Mouse (Mus musculus): ENCODE measurements around the gene Sqstm1. TPM values are rescaled to one million over a fixed set of nuclear protein-coding genes. Genes with fewer than 3 reads are reported as not detected.

Gene Sqstm1
- polyA plus RNA-seq, 1 experiment from 2014 or later: 259 TPM

DNA sequence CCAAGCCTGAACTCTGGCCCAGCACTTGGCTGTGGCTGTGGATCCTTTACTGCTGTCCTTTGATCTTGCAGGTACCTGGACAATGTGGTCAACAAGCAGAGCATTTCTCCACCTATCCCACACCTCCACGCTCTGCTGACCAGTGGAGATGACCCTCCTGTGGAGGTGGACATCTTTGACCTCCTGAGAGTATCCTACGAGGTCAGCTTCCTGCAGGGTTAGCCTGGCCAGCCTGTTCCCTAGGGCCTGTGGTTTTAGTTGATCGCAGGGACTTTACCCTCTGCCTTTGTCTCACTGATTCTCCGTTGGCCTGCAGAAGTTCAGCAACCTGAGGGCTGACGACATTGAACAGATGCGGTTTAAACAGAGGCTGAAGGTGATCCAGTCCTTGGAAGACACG lies 52.3 kb downstream of the Sqstm1 start:
- 90% methylated on average over 7 of the region's 7 CpGs for WGBS
- Histone ChIP-seq H3K9me3 (replicated peaks) (no peaks in the 10 kb centered on the region), H3K4me3 (replicated peaks) (no peak overlapping the region), H3K27ac (no peak overlapping the region), H3K9ac (no peak overlapping the region), H3K4me1 (peaks cover 18% of the 10 kb centered on the region), H3K4me2 (no peak overlapping the region), H3K27me3 (no peaks in the 10 kb centered on the region), H3K36me3 (peaks cover 92% of the 10 kb centered on the region)
- ATAC-seq (replicated peaks; ENCODE audit: low FRiP score): no peak

DNA sequence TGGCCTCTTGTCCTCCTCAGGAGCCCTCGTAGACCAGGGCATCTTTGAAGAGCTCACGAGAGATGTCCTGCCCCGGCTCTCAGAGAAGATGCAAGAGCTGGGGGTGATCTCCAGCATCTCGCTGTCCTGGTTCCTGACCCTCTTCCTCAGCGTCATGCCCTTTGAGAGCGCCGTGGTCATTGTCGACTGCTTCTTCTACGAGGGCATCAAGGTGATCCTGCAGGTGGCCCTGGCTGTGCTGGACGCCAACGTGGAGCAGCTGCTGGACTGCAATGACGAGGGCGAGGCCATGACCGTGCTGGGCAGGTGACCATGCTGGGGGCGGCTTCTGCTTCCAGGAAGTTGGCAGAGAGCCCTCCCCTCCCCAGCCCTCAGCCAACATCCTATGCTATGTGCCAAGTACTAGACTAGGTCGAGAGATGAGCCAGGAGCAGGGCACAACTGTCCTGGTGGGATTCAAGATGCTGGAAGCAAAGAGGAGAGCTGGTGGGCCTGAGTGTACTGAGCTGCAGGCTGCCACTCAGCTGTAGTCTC lies 53.8 kb downstream of the Sqstm1 start:
- 89% methylated on average over 16 of the region's 16 CpGs for WGBS
- H3K36me3 ChIP-seq: peaks cover 98% of the 10 kb centered on the region
- no peak for ATAC-seq (replicated peaks; ENCODE audit: low FRiP score)
- H3K9ac ChIP-seq: no peak overlapping the region
- no peak overlapping the region for H3K27ac ChIP-seq
- no peak overlapping the region for H3K4me3 ChIP-seq (replicated peaks)
- H3K27me3 ChIP-seq: no peaks in the 10 kb centered on the region
- H3K4me2 ChIP-seq: no peak overlapping the region
- no peaks in the 10 kb centered on the region for H3K9me3 ChIP-seq (replicated peaks)
- H3K4me1 ChIP-seq: peaks cover 19% of the 10 kb centered on the region

DNA sequence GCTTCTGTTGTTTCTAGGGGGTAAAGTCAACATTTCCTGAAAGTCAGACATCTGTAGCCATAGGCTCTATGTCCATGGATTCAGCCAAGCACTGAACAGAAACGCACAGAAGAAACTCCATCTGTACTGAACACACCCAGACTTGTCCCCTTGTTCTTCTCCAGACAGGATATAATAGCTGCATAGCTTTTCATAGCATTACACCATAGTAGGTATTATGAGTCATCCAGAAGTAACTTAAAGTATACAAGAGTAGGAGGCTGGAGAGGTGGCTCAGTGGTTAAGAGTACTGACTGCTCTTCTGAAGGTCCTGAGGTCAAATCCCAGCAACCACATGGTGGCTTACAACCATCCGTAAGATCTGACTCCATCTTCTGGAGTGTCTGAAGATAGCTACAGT lies 54.8 kb downstream of the Sqstm1 start:
- Histone ChIP-seq H3K9me3 (replicated peaks) (no peaks in the 10 kb centered on the region), H3K4me2 (no peak overlapping the region), H3K27ac (no peak overlapping the region), H3K4me3 (replicated peaks) (no peak overlapping the region), H3K36me3 (peaks cover 99% of the 10 kb centered on the region), H3K9ac (no peak overlapping the region), H3K27me3 (no peaks in the 10 kb centered on the region), H3K4me1 (peaks cover 19% of the 10 kb centered on the region)
- ATAC-seq (replicated peaks; ENCODE audit: low FRiP score): no peak
- WGBS: 88% methylated on average over 2 of the region's 2 CpGs

DNA sequence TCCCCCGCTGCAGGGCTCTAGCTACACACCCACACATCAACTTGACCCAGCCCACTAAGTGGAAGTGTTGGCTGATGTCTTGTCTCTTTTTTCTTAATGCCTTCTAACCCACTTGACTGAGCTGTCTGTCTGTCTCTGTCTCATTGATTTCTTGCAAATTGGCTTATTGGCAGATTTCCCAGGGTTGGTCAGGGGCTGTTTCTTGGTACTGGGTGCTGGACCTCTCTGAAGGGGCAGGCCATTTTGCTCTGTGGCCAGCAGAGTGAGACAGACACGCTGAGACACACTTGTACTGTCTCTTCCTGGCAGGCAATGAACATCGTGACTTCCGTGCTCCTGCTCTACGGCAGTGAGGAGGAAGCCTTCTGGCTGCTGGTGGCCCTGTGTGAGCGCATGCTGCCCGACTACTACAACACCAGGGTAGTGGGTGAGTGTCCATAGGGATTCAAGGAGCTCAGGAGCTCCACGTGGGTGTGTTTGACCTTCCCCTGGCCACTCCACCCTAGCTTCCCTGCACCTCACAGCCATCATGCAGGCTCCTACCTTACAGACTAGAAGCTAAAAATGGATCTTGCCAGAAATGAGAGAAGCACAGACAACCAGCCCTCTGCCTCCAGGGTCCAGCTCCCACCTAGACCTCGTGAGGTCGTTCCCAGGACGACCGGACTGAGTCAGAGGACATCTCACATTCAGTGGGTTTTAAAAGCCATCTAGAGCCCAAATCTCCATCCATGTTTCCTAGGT lies 55.7 kb downstream of the Sqstm1 start:
- WGBS: 79% methylated on average over 12 of the region's 12 CpGs
- H3K4me2 ChIP-seq: no peak overlapping the region
- H3K36me3 ChIP-seq: peaks cover 100% of the 10 kb centered on the region
- H3K4me1 ChIP-seq: peaks cover 19% of the 10 kb centered on the region
- no peaks in the 10 kb centered on the region for H3K9me3 ChIP-seq (replicated peaks)
- H3K4me3 ChIP-seq (replicated peaks): no peak overlapping the region
- no peak overlapping the region for H3K27ac ChIP-seq
- H3K9ac ChIP-seq: no peak overlapping the region
- H3K27me3 ChIP-seq: no peaks in the 10 kb centered on the region
- no peak for ATAC-seq (replicated peaks; ENCODE audit: low FRiP score)

DNA sequence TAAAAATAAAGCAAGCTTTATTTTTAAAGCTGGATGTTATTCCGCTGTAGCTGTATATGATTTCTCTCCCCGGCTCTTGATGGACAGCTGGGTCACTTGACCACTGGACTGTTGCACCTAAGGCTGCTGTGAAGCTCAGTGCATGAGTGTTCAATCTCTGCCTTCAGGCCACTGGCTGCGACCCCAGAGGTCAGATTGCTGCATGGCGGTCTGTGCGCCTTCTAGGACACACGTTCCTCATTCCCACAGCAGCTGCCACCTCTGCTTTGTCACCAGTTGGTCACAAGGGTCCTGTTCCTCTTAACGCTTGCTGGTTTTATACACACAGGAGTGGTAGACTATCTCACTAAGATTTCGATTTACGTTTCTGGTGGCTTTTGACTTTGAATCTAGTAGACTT lies 56.5 kb downstream of the Sqstm1 start:
- H3K4me1 ChIP-seq: peaks cover 19% of the 10 kb centered on the region
- H3K4me2 ChIP-seq: no peak overlapping the region
- H3K36me3 ChIP-seq: peaks cover 100% of the 10 kb centered on the region
- no peak overlapping the region for H3K9ac ChIP-seq
- no peaks in the 10 kb centered on the region for H3K9me3 ChIP-seq (replicated peaks)
- ATAC-seq (replicated peaks; ENCODE audit: low FRiP score): no peak
- H3K27me3 ChIP-seq: no peaks in the 10 kb centered on the region
- WGBS: 46% methylated on average over 9 of the region's 9 CpGs
- no peak overlapping the region for H3K4me3 ChIP-seq (replicated peaks)
- peak overlapping the region; percentile 41; the same call in 1 of the 2 replicates for H3K27ac ChIP-seq

DNA sequence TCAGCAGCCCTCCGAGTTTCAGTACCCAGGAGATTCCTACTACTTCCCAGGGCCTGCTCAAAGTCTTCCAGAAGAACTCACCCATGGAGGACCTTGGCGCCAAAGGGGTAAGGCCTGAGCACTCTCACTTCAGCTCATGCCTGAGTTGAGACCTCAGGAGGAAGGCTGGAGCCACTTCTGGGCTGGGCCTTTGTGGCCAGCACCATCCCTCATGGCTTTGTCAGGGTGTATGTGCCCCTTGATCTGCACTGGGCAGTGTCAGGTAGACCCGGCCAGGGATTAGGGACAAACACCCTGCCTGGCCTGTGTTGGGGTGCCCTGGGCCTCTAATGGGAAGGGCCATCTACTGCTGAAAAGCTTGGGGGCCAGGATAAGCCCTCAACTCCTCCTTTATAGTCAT lies 59.3 kb downstream of the Sqstm1 start:
- H3K4me1 ChIP-seq: peaks cover 19% of the 10 kb centered on the region
- no peak overlapping the region for H3K4me3 ChIP-seq (replicated peaks)
- no peak for ATAC-seq (replicated peaks; ENCODE audit: low FRiP score)
- no peaks in the 10 kb centered on the region for H3K9me3 ChIP-seq (replicated peaks)
- H3K9ac ChIP-seq: no peak overlapping the region
- no peaks in the 10 kb centered on the region for H3K27me3 ChIP-seq
- no peak overlapping the region for H3K27ac ChIP-seq
- 88% methylated on average over 3 of the region's 3 CpGs for WGBS
- no peak overlapping the region for H3K4me2 ChIP-seq
- peaks cover 97% of the 10 kb centered on the region for H3K36me3 ChIP-seq

DNA sequence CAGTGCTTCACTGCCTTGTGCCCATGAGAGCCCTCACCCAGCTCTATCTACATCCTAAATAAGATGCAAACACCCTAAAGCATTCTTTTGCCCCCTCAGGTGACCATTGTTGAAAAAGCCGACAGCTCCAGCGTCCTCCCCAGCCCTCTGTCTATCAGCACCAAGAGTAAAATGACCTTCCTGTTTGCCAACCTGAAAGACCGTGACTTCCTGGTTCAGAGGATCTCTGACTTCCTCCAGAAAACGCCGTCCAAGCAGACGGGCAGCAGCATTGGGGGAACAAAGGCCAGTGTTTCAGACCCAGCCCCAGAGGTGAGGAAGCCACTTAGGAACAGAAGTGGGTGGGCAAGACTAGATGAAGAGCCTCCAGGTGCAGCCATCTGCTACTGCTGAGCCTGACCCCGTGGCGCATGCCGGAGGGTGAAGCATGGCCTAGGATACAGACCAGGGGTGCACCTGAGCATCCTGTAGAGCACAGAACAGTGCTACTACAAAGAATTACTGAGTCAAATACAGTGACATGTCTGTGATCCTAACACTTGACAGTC lies 61.0 kb downstream of the Sqstm1 start:
- WGBS: 81% methylated on average over 9 of the region's 9 CpGs

More for the DNA sequence above, 61.0 kb downstream of the Sqstm1 start:
- H3K27me3 ChIP-seq: no peaks in the 10 kb centered on the region
- peaks cover 17% of the 10 kb centered on the region for H3K4me1 ChIP-seq
- H3K27ac ChIP-seq: no peak overlapping the region
- H3K9me3 ChIP-seq (replicated peaks): no peaks in the 10 kb centered on the region
- no peak overlapping the region for H3K9ac ChIP-seq
- H3K4me2 ChIP-seq: no peak overlapping the region
- peaks cover 97% of the 10 kb centered on the region for H3K36me3 ChIP-seq
- ATAC-seq (replicated peaks; ENCODE audit: low FRiP score): no peak
- H3K4me3 ChIP-seq (replicated peaks): no peak overlapping the region

Small RNAs within 50 kb of the gene (microRNA-seq; reads per million reads assigned to microRNA genes)
- gene Mir6919: not detected

Other genes with a start within 250 kb of the Sqstm1 start
- gene Rnf130, start 185.5 kb downstream of the Sqstm1 start, polyA plus RNA-seq (2015; fragmentation: Nextera tagmentation; extraction: Ambion mirVana): 59.1 and 62.8 TPM in 2 replicates
- gene Tbc1d9b, start 79.4 kb downstream of the Sqstm1 start, polyA plus RNA-seq (2015; fragmentation: Nextera tagmentation; extraction: Ambion mirVana): 40.0 and 42.9 TPM in 2 replicates
- gene Mrnip, start 36.4 kb downstream of the Sqstm1 start, polyA plus RNA-seq (2015; fragmentation: Nextera tagmentation; extraction: Ambion mirVana): 19.3 and 20.0 TPM in 2 replicates
- 37.3 and 37.5 TPM in 2 replicates for gene Mgat4b, start 63 bp upstream of the Sqstm1 start, polyA plus RNA-seq (2015; fragmentation: Nextera tagmentation; extraction: Ambion mirVana)
- 1.4 and 1.9 TPM in 2 replicates for gene Ltc4s, start 27.8 kb upstream of the Sqstm1 start, polyA plus RNA-seq (2015; fragmentation: Nextera tagmentation; extraction: Ambion mirVana)
- 5.2 and 5.8 TPM in 2 replicates for gene Maml1, start 81.5 kb upstream of the Sqstm1 start, polyA plus RNA-seq (2015; fragmentation: Nextera tagmentation; extraction: Ambion mirVana)
- gene Canx, start 114.8 kb upstream of the Sqstm1 start, polyA plus RNA-seq (2015; fragmentation: Nextera tagmentation; extraction: Ambion mirVana): 372 and 393 TPM in 2 replicates
- 0.78 and 1.3 TPM in 2 replicates for gene Cby3, start 143.6 kb upstream of the Sqstm1 start, polyA plus RNA-seq (2015; fragmentation: Nextera tagmentation; extraction: Ambion mirVana)
- gene Hnrnph1, start 166.2 kb upstream of the Sqstm1 start, polyA plus RNA-seq (2015; fragmentation: Nextera tagmentation; extraction: Ambion mirVana): 498 and 501 TPM in 2 replicates
- 25.7 and 27.9 TPM in 2 replicates for gene Rufy1, start 220.3 kb upstream of the Sqstm1 start, polyA plus RNA-seq (2015; fragmentation: Nextera tagmentation; extraction: Ambion mirVana)